Mouse (Mus musculus) MEL (cell line): ENCODE measurements around the gene Zfp512. TPM values are rescaled to one million over a fixed set of nuclear protein-coding genes. Genes with fewer than 3 reads are reported as not detected.

Source experiments
- DNase-seq: peaks from one replicate; pipeline ENCODE4 v3.0.0; 2011; ENCODE audit warnings: low read depth, low spot score
- H3K27ac ChIP-seq: 2 replicates; pipeline ENCODE4 v1.5.1; 2012; ENCODE audit warnings: low read depth, mild to moderate bottlenecking, control low read depth, low read length, moderate library complexity; ENCODE audit not compliant: control insufficient read depth
- H3K27me3 ChIP-seq, 2 experiments: fragments of 150-350 bp in 1 of 2; sonication (generic) in 1 of 2; 2 replicates each; pipeline ENCODE4 v1.6.1; 2012; ENCODE audit warnings: low read length in 2 of 2, mild to moderate bottlenecking in 2 of 2, improper control_type of control experiment in 1 of 2, moderate library complexity in 1 of 2; ENCODE audit not compliant: insufficient read depth in 2 of 2, control insufficient read depth in 1 of 2
- H3K36me3 ChIP-seq, 2 experiments: 2 replicates each; pipeline ENCODE4 v1.6.1; 2012 to 2014; ENCODE audit warnings: low read length in 2 of 2, improper control_type of control experiment in 1 of 2, inconsistent platforms in 1 of 2, mild to moderate bottlenecking in 1 of 2; ENCODE audit not compliant: insufficient read depth in 2 of 2, control insufficient read depth in 1 of 2
- H3K4me1 ChIP-seq, 2 experiments: fragments of 150-350 bp in 1 of 2; sonication (generic) in 1 of 2; 2 replicates each; pipeline ENCODE4 v1.6.1; 2012; ENCODE audit warnings: low read length in 2 of 2, improper control_type of control experiment in 1 of 2, mild to moderate bottlenecking in 1 of 2; ENCODE audit not compliant: insufficient read depth in 2 of 2, control insufficient read depth in 1 of 2
- H3K4me3 ChIP-seq, 2 experiments: fragments of 150-350 bp in 1 of 2; sonication (generic) in 1 of 2; 2 replicates each; pipeline ENCODE4 v1.5.1; 2012; ENCODE audit warnings: low read depth in 2 of 2, low read length in 2 of 2, mild to moderate bottlenecking in 2 of 2, moderate library complexity in 2 of 2, control low read depth in 1 of 2, improper control_type of control experiment in 1 of 2; ENCODE audit not compliant: control insufficient read depth in 1 of 2, insufficient read depth in 1 of 2
- H3K79me2 ChIP-seq: 2 replicates; pipeline ENCODE4 v1.6.1; 2012; ENCODE audit warnings: mild to moderate bottlenecking, low read length, moderate library complexity; ENCODE audit not compliant: control insufficient read depth, poor library complexity, insufficient read depth
- H3K9ac ChIP-seq: 2 replicates; pipeline ENCODE4 v1.6.1; 2012; ENCODE audit warnings: low read depth, mild to moderate bottlenecking, control low read depth, low read length, moderate library complexity; ENCODE audit not compliant: control insufficient read depth, poor library complexity, severe bottlenecking
- H3K9me3 ChIP-seq: fragments of 150-350 bp; sonication (generic); replicated peaks from 2 replicates; pipeline ENCODE4 v1.6.1; 2012; ENCODE audit warnings: mild to moderate bottlenecking, low read length, improper control_type of control experiment, moderate library complexity; ENCODE audit not compliant: insufficient read depth
- CTCF ChIP-seq, 3 experiments: IDR thresholded peaks in 2 of 3; conservative IDR thresholded peaks in 1 of 3; 2 replicates each; pipeline ENCODE4 v1.5.1; 2011 to 2012; ENCODE audit warnings: low read length in 3 of 3, low read depth in 2 of 3, mild to moderate bottlenecking in 2 of 3, improper control_type of control experiment in 1 of 3, inconsistent platforms in 1 of 3, mixed read lengths in 1 of 3, moderate library complexity in 1 of 3; ENCODE audit not compliant: control insufficient read depth in 1 of 3, insufficient read depth in 1 of 3, poor library complexity in 1 of 3, severe bottlenecking in 1 of 3
- E2F4 ChIP-seq: IDR thresholded peaks from 2 replicates; pipeline ENCODE4 v1.6.1; 2011; ENCODE audit warnings: low read depth, low read length, improper control_type of control experiment, borderline replicate concordance
- ELF1 ChIP-seq: IDR thresholded peaks from 2 replicates; pipeline ENCODE4 v1.6.1; 2014; ENCODE audit warnings: low read depth, mild to moderate bottlenecking, inconsistent platforms, low read length, improper control_type of control experiment, moderate library complexity
- EP300 ChIP-seq, 2 experiments: IDR thresholded peaks; 2 replicates each; pipeline ENCODE4 v1.6.1; 2011; ENCODE audit warnings: improper control_type of control experiment in 2 of 2, low read length in 2 of 2, low read depth in 1 of 2, mild to moderate bottlenecking in 1 of 2
- GATA1 ChIP-seq: IDR thresholded peaks from 2 replicates; pipeline ENCODE4 v1.6.1; 2011; ENCODE audit warnings: low read depth, low read length, improper control_type of control experiment
- HCFC1 ChIP-seq: IDR thresholded peaks from 2 replicates; pipeline ENCODE4 v1.6.1; 2012; ENCODE audit warnings: low read depth, mild to moderate bottlenecking, inconsistent platforms, low read length, improper control_type of control experiment, moderate library complexity
- KAT2A ChIP-seq: conservative IDR thresholded peaks from 2 replicates; pipeline ENCODE4 v1.6.1; 2012; ENCODE audit warnings: low read depth, low read length, improper control_type of control experiment, inconsistent platforms
- MXI1 ChIP-seq: IDR thresholded peaks from 2 replicates; pipeline ENCODE4 v1.6.1; 2011; ENCODE audit warnings: mild to moderate bottlenecking, low read depth, low read length, improper control_type of control experiment
- MYB ChIP-seq: IDR thresholded peaks from 2 replicates; pipeline ENCODE4 v1.6.1; 2011; ENCODE audit warnings: mild to moderate bottlenecking, low read depth, low read length, improper control_type of control experiment
- MYC ChIP-seq: IDR thresholded peaks from 2 replicates; pipeline ENCODE4 v1.6.1; 2011; ENCODE audit warnings: low read depth, mild to moderate bottlenecking, low read length, improper control_type of control experiment, moderate library complexity
- POLR2A ChIP-seq, 2 experiments: IDR thresholded peaks; 2 replicates each; pipeline ENCODE4 v1.6.1; 2011 to 2012; ENCODE audit warnings: low read length in 2 of 2, mild to moderate bottlenecking in 2 of 2, control low read depth in 1 of 2, improper control_type of control experiment in 1 of 2, low read depth in 1 of 2, moderate library complexity in 1 of 2; ENCODE audit not compliant: control insufficient read depth in 1 of 2, insufficient read depth in 1 of 2, poor library complexity in 1 of 2
- TAL1 ChIP-seq: IDR thresholded peaks from 2 replicates; pipeline ENCODE4 v1.6.1; 2012; ENCODE audit warnings: mild to moderate bottlenecking, inconsistent platforms, low read length, moderate library complexity, mixed read lengths
- TBP ChIP-seq: IDR thresholded peaks from 2 replicates; pipeline ENCODE4 v1.8.0; 2011; ENCODE audit warnings: low read depth, low read length, improper control_type of control experiment
- TCF12 ChIP-seq: IDR thresholded peaks from 2 replicates; pipeline ENCODE4 v1.6.1; 2014; ENCODE audit warnings: low read depth, mild to moderate bottlenecking, inconsistent platforms, low read length, improper control_type of control experiment, moderate library complexity
- USF2 ChIP-seq, 2 experiments: IDR thresholded peaks; 2 replicates each; pipeline ENCODE4 v1.6.1; 2011 to 2012; ENCODE audit warnings: improper control_type of control experiment in 2 of 2, low read length in 2 of 2, borderline replicate concordance in 1 of 2, inconsistent platforms in 1 of 2, low read depth in 1 of 2, mild to moderate bottlenecking in 1 of 2; ENCODE audit not compliant: insufficient read depth in 1 of 2
- ZC3H11A ChIP-seq: IDR thresholded peaks from 2 replicates; pipeline ENCODE4 v1.6.1; 2012; ENCODE audit warnings: low read depth, mild to moderate bottlenecking, inconsistent platforms, low read length, improper control_type of control experiment
- ZKSCAN1 ChIP-seq: IDR thresholded peaks from 2 replicates; pipeline ENCODE4 v1.6.1; 2012; ENCODE audit warnings: low read depth, mild to moderate bottlenecking, inconsistent platforms, low read length, improper control_type of control experiment, moderate library complexity
- ZNF384 ChIP-seq: IDR thresholded peaks from 2 replicates; pipeline ENCODE4 v1.6.1; 2012; ENCODE audit warnings: low read depth, mild to moderate bottlenecking, inconsistent platforms, low read length, improper control_type of control experiment
- polyA plus RNA-seq, 2 experiments: library from polyadenylated mRNA; stranded (reverse) in 1 of 2; unstranded in 1 of 2; fragments of >175 nt in 1 of 2; fragments of >200 nt in 1 of 2; gene quantifications; 2 replicates each; pipeline versions ENCODE4 v1.2.1 to v1.2.4; 2012; ENCODE audit warnings: low replicate concordance in 2 of 2, low read depth in 1 of 2; ENCODE audit not compliant: insufficient read length in 2 of 2, insufficient read depth in 1 of 2, missing spikeins in 1 of 2
- total RNA-seq: library from RNA; depleted of rRNA; stranded (reverse); fragments of 300-350 nt; gene quantifications from 2 replicates; pipeline ENCODE4 v1.2.3, GENCODE M21; 2012

Gene Zfp512
- total and polyA plus RNA-seq, 3 experiments, result 36.6 to 47.0 TPM; not detected in 1

- no peak overlapping the region for H3K27ac ChIP-seq
- H3K9ac ChIP-seq, result no peak overlapping the region
- H3K4me1 ChIP-seq, result peaks cover 0 to 7% of the 10 kb centered on the region in 2 experiments; a peak in 2 of 4 replicates
- H3K9me3 ChIP-seq, result no peaks in the 10 kb centered on the region
- no peaks in the 10 kb centered on the region for H3K79me2 ChIP-seq
- no peak overlapping the region for H3K4me3 ChIP-seq
- H3K36me3 ChIP-seq, result peaks cover 0 to 2% of the 10 kb centered on the region in 2 experiments; a peak in 1 of 4 replicates
- H3K27me3 ChIP-seq, result no peaks in the 10 kb centered on the region; a peak in 1 of 4 replicates
- no peak for TF ChIP-seq E2F4
- no peak for TF ChIP-seq TAL1
- TF ChIP-seq USF2 (IDR thresholded peaks at IDR 0.05; ENCODE audit: borderline replicate concordance in 1 of 2, insufficient read depth in 1 of 2, low read depth in 1 of 2, low read length in 2 of 2), result no peak
- TF ChIP-seq POLR2A (IDR thresholded peaks at IDR 0.05; ENCODE audit: control insufficient read depth in 1 of 2, insufficient read depth in 1 of 2, low read depth in 1 of 2, low read length in 2 of 2, poor library complexity in 1 of 2), result no peak
- no peak for TF ChIP-seq ELF1
- TF ChIP-seq CTCF (IDR thresholded peaks at IDR 0.05 in 2 of 3, conservative IDR thresholded peaks at IDR 0.05 in 1 of 3; ENCODE audit: control insufficient read depth in 1 of 3, insufficient read depth in 1 of 3, low read depth in 2 of 3, low read length in 3 of 3, poor library complexity in 1 of 3, severe bottlenecking in 1 of 3), result no peak
- no peak for TF ChIP-seq MYC
- no peak for TF ChIP-seq MXI1
- no peak for TF ChIP-seq ZC3H11A
- no peak for TF ChIP-seq GATA1
- no peak for TF ChIP-seq ZNF384
- no peak for TF ChIP-seq MYB
- no peak for TF ChIP-seq ZKSCAN1
- no peak for TF ChIP-seq TBP
- TF ChIP-seq TCF12, result no peak
- no peak for TF ChIP-seq HCFC1
- TF ChIP-seq KAT2A, result no peak
- peak; percentile 67 for DNase-seq
These were observed 35.7 kb downstream of the Zfp512 start for GRCm38 (mm10) chr5:31487889-31488288.

GRCm38 (mm10) chr5:31489116-31489769, 37.0 kb downstream of the Zfp512 start:
- peaks cover 0 to 9% of the 10 kb centered on the region in 2 experiments; a peak in 3 of 4 replicates for H3K4me1 ChIP-seq
- H3K27me3 ChIP-seq, result no peaks in the 10 kb centered on the region; a peak in 1 of 4 replicates
- H3K9ac ChIP-seq, result no peak overlapping the region
- H3K79me2 ChIP-seq, result no peaks in the 10 kb centered on the region
- H3K36me3 ChIP-seq, result peaks cover 0 to 5% of the 10 kb centered on the region in 2 experiments; a peak in 2 of 4 replicates
- H3K27ac ChIP-seq, result no peak overlapping the region
- no peaks in the 10 kb centered on the region for H3K9me3 ChIP-seq
- TF ChIP-seq EP300 (IDR thresholded peaks at IDR 0.05; ENCODE audit: low read depth in 1 of 2, low read length in 2 of 2) (no peak), ZKSCAN1 (peak; percentile 95)
- no peak for DNase-seq
- H3K4me3 ChIP-seq, result no peak overlapping the region
